Mouse (Mus musculus) liver, embryonic 14.5 days (tissue): ENCODE measurements at regions not wholly inside any gene's neighbourhood (a gene's known extent, or its start where the extent isn't known, plus 50 kb on each side); places are given as distances from the start of the nearest gene placed in this dataset.

Experiments used
- CTCF ChIP-seq: IDR thresholded peaks from 2 replicates; pipeline ENCODE4 v1.5.1; 2016; ENCODE audit warnings: antibody characterized with exemption, low read depth, control low read depth
- EP300 ChIP-seq: IDR thresholded peaks from 2 replicates; pipeline ENCODE4 v1.6.1; 2016; ENCODE audit warnings: antibody characterized with exemption, low read depth

- no peak for TF ChIP-seq EP300
- no peak for TF ChIP-seq CTCF
These were observed 115.1 kb downstream of the Bmp2 start for GRCm38 (mm10) chr2:133667055-133667395.
